Mouse (Mus musculus) CH12.LX (cell line): ENCODE measurements around the gene Fbxo47. TPM values are rescaled to one million over a fixed set of nuclear protein-coding genes. Genes with fewer than 3 reads are reported as not detected.

Source experiments
- DNase-seq: peaks from one replicate; pipeline ENCODE4 v3.0.0-alpha.2; 2013; ENCODE audit errors: extremely low read depth
- H3K27ac ChIP-seq: 2 replicates; pipeline ENCODE4 v1.5.1; 2012; ENCODE audit warnings: low read depth, mild to moderate bottlenecking, control low read depth, moderate library complexity; ENCODE audit not compliant: insufficient read depth
- H3K27me3 ChIP-seq: replicated peaks from 2 replicates; pipeline ENCODE3; 2012; ENCODE audit warnings: inconsistent platforms
- H3K36me3 ChIP-seq, 2 experiments: replicated peaks in 1 of 2; 2 replicates each; pipeline versions ENCODE3 to v1.6.1; 2012; ENCODE audit warnings: inconsistent platforms in 1 of 2, low read length in 1 of 2, mild to moderate bottlenecking in 1 of 2, mixed read lengths in 1 of 2, moderate library complexity in 1 of 2; ENCODE audit not compliant: control insufficient read depth in 1 of 2, insufficient read depth in 1 of 2
- H3K4me1 ChIP-seq, 2 experiments: 2 replicates each; pipeline ENCODE4 v1.6.1; 2012; ENCODE audit warnings: inconsistent platforms in 1 of 2, moderate library complexity in 1 of 2; ENCODE audit not compliant: insufficient read depth in 2 of 2, control insufficient read depth in 1 of 2
- H3K4me2 ChIP-seq: 2 replicates; pipeline ENCODE4 v1.6.1; 2012; ENCODE audit warnings: low read depth, mild to moderate bottlenecking, control low read depth; ENCODE audit not compliant: poor library complexity, insufficient read depth, severe bottlenecking
- H3K4me3 ChIP-seq, 3 experiments: fragments of 150-350 bp in 1 of 3; sonication (generic) in 1 of 3; replicated peaks in 1 of 3; 2 replicates each; pipeline versions ENCODE3 to v1.5.1; 2011 to 2012; ENCODE audit warnings: low read depth in 2 of 3, low read length in 2 of 3, mild to moderate bottlenecking in 2 of 3, moderate library complexity in 2 of 3, control low read depth in 1 of 3, improper control_type of control experiment in 1 of 3, inconsistent platforms in 1 of 3, mixed read lengths in 1 of 3; ENCODE audit not compliant: poor library complexity in 1 of 3
- H3K79me2 ChIP-seq: replicated peaks from 2 replicates; pipeline ENCODE4 v1.6.1; 2012; ENCODE audit warnings: mild to moderate bottlenecking, moderate library complexity; ENCODE audit not compliant: control insufficient read depth, poor library complexity, insufficient read depth, severe bottlenecking; ENCODE audit errors: extremely low read depth
- H3K9ac ChIP-seq: 2 replicates; pipeline ENCODE4 v1.6.1; 2012; ENCODE audit warnings: low read depth, mild to moderate bottlenecking, control low read depth, moderate library complexity; ENCODE audit not compliant: insufficient read depth
- H3K9me3 ChIP-seq: replicated peaks from 2 replicates; pipeline ENCODE3; 2012; ENCODE audit warnings: low read length, inconsistent platforms, mixed read lengths
- BHLHE40 ChIP-seq: IDR thresholded peaks from 2 replicates; pipeline ENCODE4 v1.6.1; 2011; ENCODE audit warnings: mild to moderate bottlenecking, low read depth, low read length, improper control_type of control experiment
- CHD2 ChIP-seq: IDR thresholded peaks from 2 replicates; pipeline ENCODE4 v1.6.1; 2011; ENCODE audit warnings: low read length, improper control_type of control experiment
- E2F4 ChIP-seq: IDR thresholded peaks from 2 replicates; pipeline ENCODE4 v1.6.1; 2011; ENCODE audit warnings: low read depth, low read length, improper control_type of control experiment; ENCODE audit not compliant: insufficient replicate concordance
- EP300 ChIP-seq: IDR thresholded peaks from 2 replicates; pipeline ENCODE4 v1.6.1; 2011; ENCODE audit warnings: low read length, improper control_type of control experiment
- MEF2A ChIP-seq: IDR thresholded peaks from 2 replicates; pipeline ENCODE4 v1.6.1; 2014; ENCODE audit warnings: low read depth, mild to moderate bottlenecking, inconsistent platforms, low read length, improper control_type of control experiment, borderline replicate concordance
- MXI1 ChIP-seq: IDR thresholded peaks from 2 replicates; pipeline ENCODE4 v1.6.1; 2011; ENCODE audit warnings: mild to moderate bottlenecking, low read depth, low read length, improper control_type of control experiment
- NELFE ChIP-seq: IDR thresholded peaks from 2 replicates; pipeline ENCODE4 v1.6.1; 2011; ENCODE audit warnings: low read depth, low read length, improper control_type of control experiment
- PAX5 ChIP-seq: IDR thresholded peaks from 2 replicates; pipeline ENCODE4 v1.6.1; 2012; ENCODE audit warnings: low read length, inconsistent platforms, mixed read lengths
- POLR2AphosphoS2 ChIP-seq: IDR thresholded peaks from 2 replicates; pipeline ENCODE4 v1.6.1; 2011; ENCODE audit warnings: low read depth, low read length, improper control_type of control experiment
- RCOR1 ChIP-seq: conservative IDR thresholded peaks from 2 replicates; pipeline ENCODE4 v1.6.1; 2012; ENCODE audit warnings: low read depth, mild to moderate bottlenecking, inconsistent platforms, low read length, improper control_type of control experiment
- TCF12 ChIP-seq: IDR thresholded peaks from 2 replicates; pipeline ENCODE4 v1.6.1; 2014; ENCODE audit warnings: low read depth, mild to moderate bottlenecking, inconsistent platforms, low read length, improper control_type of control experiment
- USF1 ChIP-seq: IDR thresholded peaks from 2 replicates; pipeline ENCODE4 v1.6.1; 2014; ENCODE audit warnings: low read depth, mild to moderate bottlenecking, inconsistent platforms, low read length, improper control_type of control experiment
- USF2 ChIP-seq: conservative IDR thresholded peaks from 2 replicates; pipeline ENCODE4 v1.6.1; 2011; ENCODE audit warnings: low read depth, low read length, improper control_type of control experiment
- ZKSCAN1 ChIP-seq: IDR thresholded peaks from 2 replicates; pipeline ENCODE4 v1.6.1; 2012; ENCODE audit warnings: low read depth, inconsistent platforms, low read length, improper control_type of control experiment, borderline replicate concordance
- dilution Hi-C: fragments of 300-500 bp; cut with MboI; formaldehyde crosslinking; loops from 2 replicates; pipeline ENCODE4 v1.14.3; 2020; ENCODE audit warnings: low sequenced_read_pairs; ENCODE audit not compliant: extremely low pct_unique_long_range_greater_than_20kb, extremely low pct_ligation_motif_present
- in situ Hi-C: fragments of 300-500 bp; cut with MboI; formaldehyde crosslinking; loops from 3 replicates; pipeline ENCODE4 v1.14.3; 2019; ENCODE audit warnings: low sequenced_read_pairs, low pct_ligation_motif_present, low pct_unique_long_range_greater_than_20kb, mixed read lengths
- polyA plus RNA-seq: library from polyadenylated mRNA; unstranded; fragments of >175 nt; gene quantifications from 2 replicates; pipeline ENCODE4 v1.2.1, GENCODE M21; 2012; ENCODE audit warnings: low read depth; ENCODE audit not compliant: insufficient read length
- total RNA-seq, 2 experiments: library from RNA; depleted of rRNA; stranded (reverse); fragments of 300-350 nt in 1 of 2; fragments of >200 nt in 1 of 2; gene quantifications; 2 replicates each; pipeline ENCODE4 v1.2.3; 2012 to 2014

Gene Fbxo47
- total and polyA plus RNA-seq, 3 experiments, result 1.1 to 3.0 (median 2.0) TPM

- peak; percentile 77 for TF ChIP-seq BHLHE40
- TF ChIP-seq, all 38 proteins: peak for 22
These were observed at the start of gene Fbxo47 (continued) for GRCm38 (mm10) chr11:97883918-97884600.

- dilution Hi-C loops (no loop called here), in situ Hi-C loops (no loop called here)
- no peak overlapping the region for H3K4me2 ChIP-seq
- DNase-seq, result no peak
- H3K4me3 ChIP-seq, result no peak overlapping the region
- peaks cover 3 to 9% of the 10 kb centered on the region in 2 experiments; a peak in 3 of 4 replicates for H3K4me1 ChIP-seq
- H3K27me3 ChIP-seq, result peaks cover 10% of the 10 kb centered on the region
- no peak overlapping the region for H3K9ac ChIP-seq
- TF ChIP-seq NELFE (no peak), USF1 (no peak)
- H3K27ac ChIP-seq, result no peak overlapping the region
- H3K36me3 ChIP-seq, result no peaks in the 10 kb centered on the region
- peaks cover 6% of the 10 kb centered on the region for H3K9me3 ChIP-seq
- no peaks in the 10 kb centered on the region for H3K79me2 ChIP-seq
These were observed 49.6 kb upstream of the Fbxo47 start for GRCm38 (mm10) chr11:97933553-97933952.

GRCm38 (mm10) chr11:97928905-97929304, 45.0 kb upstream of the Fbxo47 start:
- no peak overlapping the region for H3K27ac ChIP-seq
- no peaks in the 10 kb centered on the region for H3K79me2 ChIP-seq
- H3K4me2 ChIP-seq, result no peak overlapping the region
- no peak overlapping the region for H3K4me3 ChIP-seq
- H3K27me3 ChIP-seq, result peaks cover 5% of the 10 kb centered on the region
- no peak overlapping the region for H3K9ac ChIP-seq
- peaks cover 6% of the 10 kb centered on the region for H3K9me3 ChIP-seq
- dilution Hi-C loops (no loop called here), in situ Hi-C loops (no loop called here)
- TF ChIP-seq MEF2A, result no peak
- TF ChIP-seq ZKSCAN1, result no peak
- no peak for TF ChIP-seq PAX5
- no peak for TF ChIP-seq E2F4
- H3K4me1 ChIP-seq, result no peaks in the 10 kb centered on the region
- DNase-seq, result no peak
- no peaks in the 10 kb centered on the region for H3K36me3 ChIP-seq

GRCm38 (mm10) chr11:97924217-97924616, 40.3 kb upstream of the Fbxo47 start:
- Histone ChIP-seq H3K36me3 (no peaks in the 10 kb centered on the region), H3K9me3 (no peaks in the 10 kb centered on the region), H3K27me3 (peaks cover 7% of the 10 kb centered on the region), H3K4me1 (peaks cover 0 to 10% of the 10 kb centered on the region in 2 experiments; a peak in 2 of 4 replicates), H3K9ac (no peak overlapping the region), H3K4me3 (no peak overlapping the region), H3K79me2 (no peaks in the 10 kb centered on the region), H3K27ac (no peak overlapping the region), H3K4me2 (no peak overlapping the region)
- no peak for DNase-seq
- dilution Hi-C loops, result no loop called here
- in situ Hi-C loops, result no loop called here
- TF ChIP-seq E2F4 (no peak), CHD2 (no peak), RCOR1 (no peak), USF2 (no peak), POLR2AphosphoS2 (no peak), EP300 (no peak), NELFE (no peak), TCF12 (no peak), MXI1 (no peak), ZKSCAN1 (no peak)
- TF ChIP-seq, all 38 proteins: peak for 0
